Mouse (Mus musculus): Measurements from ENCODE around the gene Lpp. TPM values are rescaled to one million over a fixed set of nuclear protein-coding genes. Genes with fewer than 3 reads are reported as not detected.
A peak's percentile ranks its signal among the peaks of the same experiment; 100 is the strongest.

Lpp gene
- polyA plus RNA-seq, 1 experiment: 18.7 TPM

DNA sequence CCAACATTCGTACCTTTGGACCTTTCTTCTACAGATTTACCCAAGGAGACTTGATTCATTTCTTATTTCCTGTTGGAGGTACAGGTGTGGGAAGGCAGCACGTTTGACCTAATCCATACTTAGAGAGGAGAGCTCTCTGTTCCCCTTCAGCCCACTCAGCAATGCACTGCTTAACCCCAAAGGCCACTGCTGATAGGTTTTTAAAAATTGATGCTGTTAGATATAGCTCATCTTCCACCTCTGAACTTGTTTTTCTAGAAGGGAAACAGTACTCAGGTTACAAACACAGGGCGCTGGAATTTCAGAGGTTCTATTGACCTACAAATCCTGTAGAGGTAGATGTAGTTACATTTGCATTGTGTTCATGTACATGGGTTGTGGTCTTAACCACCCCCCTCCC lies 80.7 kb downstream of the Lpp start:
- DNase-seq: no peak
- no peak for TF ChIP-seq CTCF (IDR thresholded peaks at IDR 0.05; ENCODE audit: insufficient read depth, low read length)
- Histone ChIP-seq H3K4me3 (replicated peaks; ENCODE audit: extremely low read depth, low read depth, low read length) (no peak overlapping the region), H3K4me1 (ENCODE audit: control insufficient read depth, insufficient read depth, low read length) (peaks cover 14% of the 10 kb centered on the region)
- WGBS: 79% methylated on average over 3 of the region's 3 CpGs

DNA sequence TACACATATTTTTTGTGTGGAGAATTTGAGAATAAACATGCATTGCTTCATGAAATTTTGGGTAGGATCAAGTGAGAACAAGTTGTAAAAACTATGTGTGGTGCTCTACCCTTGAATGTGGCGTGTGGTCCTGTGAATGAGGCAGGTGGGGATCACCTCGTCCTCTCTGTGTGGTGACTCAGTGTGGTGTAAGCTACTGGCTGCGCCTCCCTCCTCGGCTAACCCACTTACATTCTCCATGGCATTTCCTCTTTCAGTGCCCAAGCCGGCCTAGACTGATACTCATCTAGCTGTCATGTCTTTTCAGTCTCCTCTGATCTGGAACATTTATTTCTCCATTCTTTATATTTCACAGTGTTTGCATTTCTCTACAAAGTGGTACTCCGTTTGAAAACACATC lies 81.5 kb downstream of the Lpp start:
- no peak for TF ChIP-seq POLR2A (IDR thresholded peaks at IDR 0.05; ENCODE audit: borderline replicate concordance, extremely low read depth, low read depth, low read length)
- no peak for TF ChIP-seq CTCF (IDR thresholded peaks at IDR 0.05; ENCODE audit: insufficient read depth, low read length)
- no peak for DNase-seq
- H3K4me3 ChIP-seq (replicated peaks; ENCODE audit: extremely low read depth, low read depth, low read length): no peak overlapping the region
- 38% methylated on average over 6 of the region's 6 CpGs for WGBS
- H3K4me1 ChIP-seq (ENCODE audit: control insufficient read depth, insufficient read depth, low read length): peaks cover 18% of the 10 kb centered on the region

- TF ChIP-seq CTCF (IDR thresholded peaks at IDR 0.05; ENCODE audit: insufficient read depth, low read length): no peak
- Histone ChIP-seq H3K4me3 (replicated peaks; ENCODE audit: extremely low read depth, low read depth, low read length) (no peak overlapping the region), H3K4me1 (ENCODE audit: control insufficient read depth, insufficient read depth, low read length) (peaks cover 18% of the 10 kb centered on the region)
- DNase-seq: no peak
- WGBS: 71% methylated on average over 8 of the region's 8 CpGs
Observed at GRCm38 (mm10) chr16:24475305-24475947, 82.1 kb downstream of the Lpp start.

- no peak overlapping the region for H3K4me3 ChIP-seq (replicated peaks; ENCODE audit: extremely low read depth, low read depth, low read length)
Observed at GRCm38 (mm10) chr16:24476911-24477401, 83.6 kb downstream of the Lpp start.

DNA sequence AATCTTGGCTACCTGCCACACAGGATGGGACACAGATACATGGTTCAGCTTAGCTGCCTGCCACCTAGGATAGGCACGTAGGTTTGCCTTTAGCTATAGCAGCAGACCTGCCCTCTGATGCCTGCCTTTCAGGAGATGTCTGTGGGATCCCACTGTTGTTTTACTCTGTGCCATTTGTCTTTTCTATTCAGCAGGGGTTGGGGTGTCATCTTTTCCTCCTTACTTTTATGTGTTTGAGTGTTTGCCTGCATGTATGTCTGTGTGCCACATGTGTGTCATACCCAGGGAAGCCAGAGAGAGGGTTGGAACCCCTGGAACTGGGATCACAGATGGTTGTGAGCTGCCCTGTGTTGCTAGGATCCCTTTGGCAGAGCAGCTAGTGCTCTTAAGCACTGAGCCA lies 84.7 kb downstream of the Lpp start:
- WGBS: 57% methylated on average over 1 of the region's 1 CpGs
- H3K4me3 ChIP-seq (replicated peaks; ENCODE audit: extremely low read depth, low read depth, low read length): no peak overlapping the region

More at GRCm38 (mm10) chr16:24476911-24477401, 83.6 kb downstream of the Lpp start:
- no peak for TF ChIP-seq POLR2A (IDR thresholded peaks at IDR 0.05; ENCODE audit: borderline replicate concordance, extremely low read depth, low read depth, low read length)
- no peak for TF ChIP-seq CTCF (IDR thresholded peaks at IDR 0.05; ENCODE audit: insufficient read depth, low read length)
- 33% methylated on average over 3 of the region's 3 CpGs for WGBS
- H3K4me1 ChIP-seq (ENCODE audit: control insufficient read depth, insufficient read depth, low read length): peaks cover 13% of the 10 kb centered on the region
- no peak for DNase-seq

GRCm38 (mm10) chr16:24478851-24479250 lies 85.5 kb downstream of the Lpp start:
- no peak for DNase-seq
- peaks cover 13% of the 10 kb centered on the region for H3K4me1 ChIP-seq (ENCODE audit: control insufficient read depth, insufficient read depth, low read length)
- WGBS: 82% methylated on average over 4 of the region's 4 CpGs
- no peak overlapping the region for H3K4me3 ChIP-seq (replicated peaks; ENCODE audit: extremely low read depth, low read depth, low read length)
- no peak for TF ChIP-seq POLR2A (IDR thresholded peaks at IDR 0.05; ENCODE audit: borderline replicate concordance, extremely low read depth, low read depth, low read length)
- TF ChIP-seq CTCF (IDR thresholded peaks at IDR 0.05; ENCODE audit: insufficient read depth, low read length): no peak

More for the DNA sequence above, 84.7 kb downstream of the Lpp start:
- H3K4me1 ChIP-seq (ENCODE audit: control insufficient read depth, insufficient read depth, low read length): peaks cover 13% of the 10 kb centered on the region
- TF ChIP-seq CTCF (IDR thresholded peaks at IDR 0.05; ENCODE audit: insufficient read depth, low read length): no peak
- no peak for DNase-seq

DNA sequence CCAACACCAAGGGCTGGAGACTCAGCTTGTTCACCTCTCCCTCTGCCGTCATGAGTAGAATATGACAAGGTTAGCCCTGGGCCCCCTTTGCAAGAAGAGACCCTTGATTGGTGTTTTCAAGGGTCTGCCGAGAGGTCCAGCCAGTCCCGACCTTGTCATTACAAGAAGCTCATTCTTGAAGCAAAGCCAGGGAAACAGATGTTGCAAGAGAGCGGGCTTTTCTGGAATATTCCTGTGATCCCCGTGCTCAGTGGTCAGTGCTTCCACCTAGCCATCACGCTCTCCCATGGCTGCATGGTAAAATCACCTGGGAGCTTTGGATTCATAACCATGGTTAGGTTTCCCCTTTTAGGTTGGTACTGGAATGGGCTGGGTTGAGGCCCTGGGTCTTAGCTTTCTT lies 89.3 kb downstream of the Lpp start:
- Histone ChIP-seq H3K4me3 (replicated peaks; ENCODE audit: extremely low read depth, low read depth, low read length) (no peak overlapping the region), H3K4me1 (ENCODE audit: control insufficient read depth, insufficient read depth, low read length) (peaks cover 6% of the 10 kb centered on the region; the same call in 1 of the 2 replicates)
- TF ChIP-seq POLR2A (IDR thresholded peaks at IDR 0.05; ENCODE audit: borderline replicate concordance, extremely low read depth, low read depth, low read length) (no peak), CTCF (IDR thresholded peaks at IDR 0.05; ENCODE audit: insufficient read depth, low read length) (no peak)
- WGBS: 68% methylated on average over 6 of the region's 6 CpGs
- no peak for DNase-seq

GRCm38 (mm10) chr16:24483527-24484101 lies 90.3 kb downstream of the Lpp start:
- no peak overlapping the region for H3K4me3 ChIP-seq (replicated peaks; ENCODE audit: extremely low read depth, low read depth, low read length)
- 76% methylated on average over 13 of the region's 13 CpGs for WGBS
- peaks cover 6% of the 10 kb centered on the region for H3K4me1 ChIP-seq (ENCODE audit: control insufficient read depth, insufficient read depth, low read length)
- TF ChIP-seq CTCF (IDR thresholded peaks at IDR 0.05; ENCODE audit: insufficient read depth, low read length) (no peak), POLR2A (IDR thresholded peaks at IDR 0.05; ENCODE audit: borderline replicate concordance, extremely low read depth, low read depth, low read length) (no peak)
- DNase-seq: no peak

GRCm38 (mm10) chr16:24487782-24488241 lies 94.5 kb downstream of the Lpp start:
- H3K4me3 ChIP-seq (replicated peaks; ENCODE audit: extremely low read depth, low read depth, low read length): no peak overlapping the region
- WGBS: 23% methylated on average over 6 of the region's 6 CpGs
- TF ChIP-seq CTCF (IDR thresholded peaks at IDR 0.05; ENCODE audit: insufficient read depth, low read length): no peak
- no peak for TF ChIP-seq POLR2A (IDR thresholded peaks at IDR 0.05; ENCODE audit: borderline replicate concordance, extremely low read depth, low read depth, low read length)
- peaks cover 27% of the 10 kb centered on the region for H3K4me1 ChIP-seq (ENCODE audit: control insufficient read depth, insufficient read depth, low read length)
- DNase-seq: peak; percentile 61

All from lung, adult 2 months (tissue).